Mouse (Mus musculus): ENCODE measurements around the gene Rgs9.

DNA sequence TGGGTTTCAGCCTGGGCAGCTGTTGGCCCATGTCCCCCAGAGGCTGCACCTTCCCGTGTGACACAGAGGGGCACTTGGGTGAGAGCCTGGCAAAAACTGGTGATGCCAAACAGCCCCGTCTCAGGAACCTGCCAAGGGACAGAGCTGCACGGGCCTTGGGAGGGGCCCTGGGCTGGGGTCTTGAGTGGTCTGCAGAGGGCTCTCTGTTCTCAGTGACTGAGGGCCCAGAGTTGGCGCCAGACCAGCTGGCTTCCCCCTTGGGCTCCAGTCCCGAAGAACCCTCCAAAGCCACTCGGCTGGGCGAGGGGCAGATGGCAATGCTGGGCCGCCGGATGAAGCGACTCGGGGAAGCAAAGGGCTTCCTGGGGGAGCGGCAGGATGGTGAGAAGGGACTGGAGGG, 70.8 kb downstream of the Rgs9 start:
- TF ChIP-seq CTCF (IDR thresholded peaks at IDR 0.05; ENCODE audit: low read depth, low read length) (no peak), EP300 (IDR thresholded peaks at IDR 0.05; ENCODE audit: insufficient read depth, low read depth, low read length) (no peak), POLR2A (IDR thresholded peaks at IDR 0.05; ENCODE audit: insufficient read depth, low read length) (no peak)

Data from ES-Bruce4 (cell line).